Mouse (Mus musculus): ENCODE results near the gene Spn. TPM values are rescaled to one million over a fixed set of nuclear protein-coding genes. Genes with fewer than 3 reads are reported as not detected.
A peak's percentile ranks its signal among the peaks of the same experiment; 100 is the strongest.

Spn gene
- polyA plus RNA-seq, 2 experiments, result 7.9 to 10.8 TPM

- no peaks in the 10 kb centered on the region for H3K27me3 ChIP-seq (ENCODE audit: control insufficient read depth, insufficient read depth, low read length)
- peak overlapping the region; percentile 66; the same call in 1 of the 2 replicates for H3K9ac ChIP-seq (replicated peaks)
- H3K36me3 ChIP-seq (replicated peaks; ENCODE audit: control insufficient read depth, insufficient read depth, low read depth), result no peaks in the 10 kb centered on the region
- DNase-seq (ENCODE audit: low read depth in 3 of 3, low spot score in 3 of 3), result no peak
- 55% methylated on average over 22 of the region's 22 CpGs for WGBS (ENCODE audit: insufficient replicate concordance)
- peaks cover 28 to 46% of the 10 kb centered on the region in 2 experiments for H3K4me1 ChIP-seq (replicated peaks; ENCODE audit: control insufficient read depth in 2 of 2, insufficient read depth in 2 of 2, low read length in 1 of 2)
- no peaks in the 10 kb centered on the region for H3K9me3 ChIP-seq (ENCODE audit: control insufficient read depth, low read length)
- TF ChIP-seq EP300 (IDR thresholded peaks at IDR 0.05; ENCODE audit: low read depth), result no peak
- TF ChIP-seq CTCF (IDR thresholded peaks at IDR 0.05; ENCODE audit: low read depth), result no peak
- peak overlapping the region; percentile 67 for H3K4me2 ChIP-seq (ENCODE audit: low read depth)
- peak overlapping the region; percentile 54 to 55 for H3K4me3 ChIP-seq (ENCODE audit: insufficient read depth in 1 of 2, low read depth in 2 of 2, low read length in 2 of 2)
- H3K27ac ChIP-seq, result peak overlapping the region; percentile 70; the same call in 1 of the 2 replicates
- ATAC-seq (ENCODE audit: insufficient read depth), result no peak
Observed at GRCm38 (mm10) chr7:127136181-127137071, 1.2 kb downstream of the Spn start.

GRCm38 (mm10) chr7:127134821-127135447 is 2.7 kb downstream of the Spn start:
- H3K27me3 ChIP-seq (ENCODE audit: control insufficient read depth, insufficient read depth, low read length), result no peaks in the 10 kb centered on the region
- no peak for TF ChIP-seq EP300 (IDR thresholded peaks at IDR 0.05; ENCODE audit: low read depth)
- no peak for TF ChIP-seq CTCF (IDR thresholded peaks at IDR 0.05; ENCODE audit: low read depth)
- H3K9me3 ChIP-seq (ENCODE audit: control insufficient read depth, low read length), result no peaks in the 10 kb centered on the region
- H3K4me3 ChIP-seq (ENCODE audit: insufficient read depth in 1 of 2, low read depth in 2 of 2, low read length in 2 of 2), result peak overlapping the region; percentile 5 to 12; a peak in 3 of 4 replicates
- no peaks in the 10 kb centered on the region for H3K36me3 ChIP-seq (replicated peaks; ENCODE audit: control insufficient read depth, insufficient read depth, low read depth)
- H3K9ac ChIP-seq (replicated peaks), result no peak overlapping the region
- peaks cover 23 to 37% of the 10 kb centered on the region in 2 experiments for H3K4me1 ChIP-seq (replicated peaks; ENCODE audit: control insufficient read depth in 2 of 2, insufficient read depth in 2 of 2, low read length in 1 of 2)
- H3K27ac ChIP-seq, result no peak overlapping the region
- H3K4me2 ChIP-seq (ENCODE audit: low read depth), result peak overlapping the region; percentile 67
- 36% methylated on average over 11 of the region's 11 CpGs for WGBS (ENCODE audit: insufficient replicate concordance)
- ATAC-seq (ENCODE audit: insufficient read depth) (no peak), DNase-seq (ENCODE audit: low read depth in 3 of 3, low spot score in 3 of 3) (no peak)

- Histone ChIP-seq H3K4me2 (ENCODE audit: low read depth) (no peak overlapping the region), H3K9ac (replicated peaks) (no peak overlapping the region; the same call in 1 of the 2 replicates), H3K4me3 (ENCODE audit: insufficient read depth in 1 of 2, low read depth in 2 of 2, low read length in 2 of 2) (no peak overlapping the region), H3K9me3 (ENCODE audit: control insufficient read depth, low read length) (no peaks in the 10 kb centered on the region), H3K27ac (no peak overlapping the region), H3K27me3 (ENCODE audit: control insufficient read depth, insufficient read depth, low read length) (no peaks in the 10 kb centered on the region), H3K4me1 (replicated peaks; ENCODE audit: control insufficient read depth in 2 of 2, insufficient read depth in 2 of 2, low read length in 1 of 2) (peaks cover 11 to 31% of the 10 kb centered on the region in 2 experiments), H3K36me3 (replicated peaks; ENCODE audit: control insufficient read depth, insufficient read depth, low read depth) (no peaks in the 10 kb centered on the region)
- WGBS (ENCODE audit: insufficient replicate concordance), result 63% methylated on average over 5 of the region's 5 CpGs
- TF ChIP-seq CTCF (IDR thresholded peaks at IDR 0.05; ENCODE audit: low read depth) (no peak), EP300 (IDR thresholded peaks at IDR 0.05; ENCODE audit: low read depth) (no peak)
- DNase-seq (ENCODE audit: low read depth in 3 of 3, low spot score in 3 of 3) (no peak), ATAC-seq (ENCODE audit: insufficient read depth) (no peak)
Observed at GRCm38 (mm10) chr7:127133125-127133524, 4.5 kb downstream of the Spn start.

GRCm38 (mm10) chr7:127129638-127130037 is 8.0 kb downstream of the Spn start:
- Histone ChIP-seq H3K4me3 (ENCODE audit: insufficient read depth in 1 of 2, low read depth in 2 of 2, low read length in 2 of 2) (no peak overlapping the region), H3K27ac (no peak overlapping the region), H3K4me1 (replicated peaks; ENCODE audit: control insufficient read depth in 2 of 2, insufficient read depth in 2 of 2, low read length in 1 of 2) (peaks cover 0 to 6% of the 10 kb centered on the region in 2 experiments; a peak in 2 of 4 replicates), H3K9me3 (ENCODE audit: control insufficient read depth, low read length) (no peaks in the 10 kb centered on the region), H3K9ac (replicated peaks) (no peak overlapping the region), H3K36me3 (replicated peaks; ENCODE audit: control insufficient read depth, insufficient read depth, low read depth) (no peaks in the 10 kb centered on the region), H3K27me3 (ENCODE audit: control insufficient read depth, insufficient read depth, low read length) (no peaks in the 10 kb centered on the region), H3K4me2 (ENCODE audit: low read depth) (no peak overlapping the region)
- 31% methylated on average over 4 of the region's 4 CpGs for WGBS (ENCODE audit: insufficient replicate concordance)
- no peak for TF ChIP-seq EP300 (IDR thresholded peaks at IDR 0.05; ENCODE audit: low read depth)
- peak; percentile 75 for TF ChIP-seq CTCF (IDR thresholded peaks at IDR 0.05; ENCODE audit: low read depth)
- no peak for DNase-seq (ENCODE audit: low read depth in 3 of 3, low spot score in 3 of 3)
- ATAC-seq (ENCODE audit: insufficient read depth), result peak; percentile 62; the same call in 1 of the 2 replicates

GRCm38 (mm10) chr7:127121911-127122270 is 15.7 kb downstream of the Spn start, which contains the start of gene Qprt:
Qprt (minus strand) TSS chr7:127122226.
- 42% methylated on average over 7 of the region's 7 CpGs for whole genome bisulfite sequencing (ENCODE audit: insufficient replicate concordance)

More at GRCm38 (mm10) chr7:127121911-127122270, 15.7 kb downstream of the Spn start, which contains the start of gene Qprt:
- DNase-seq (ENCODE audit: low read depth in 3 of 3, low spot score in 3 of 3) (no peak), ATAC-seq (ENCODE audit: insufficient read depth) (peak; percentile 62; the same call in 1 of the 2 replicates)
- Histone ChIP-seq H3K9me3 (ENCODE audit: control insufficient read depth, low read length) (no peaks in the 10 kb centered on the region), H3K27me3 (ENCODE audit: control insufficient read depth, insufficient read depth, low read length) (no peaks in the 10 kb centered on the region), H3K4me3 (ENCODE audit: insufficient read depth in 1 of 2, low read depth in 2 of 2, low read length in 2 of 2) (peak within 1 kb of the TSS; percentile 46 to 58), H3K27ac (peak within 1 kb of the TSS; percentile 16; the same call in 1 of the 2 replicates), H3K9ac (replicated peaks) (peak within 1 kb of the TSS; percentile 5; the same call in 1 of the 2 replicates), H3K36me3 (replicated peaks; ENCODE audit: control insufficient read depth, insufficient read depth, low read depth) (no peaks in the 10 kb centered on the region), H3K4me1 (replicated peaks; ENCODE audit: control insufficient read depth in 2 of 2, insufficient read depth in 2 of 2, low read length in 1 of 2) (peaks cover 0 to 15% of the 10 kb centered on the region in 2 experiments; a peak in 1 of 4 replicates), H3K4me2 (ENCODE audit: low read depth) (peak within 1 kb of the TSS; percentile 43)
- TF ChIP-seq EP300 (IDR thresholded peaks at IDR 0.05; ENCODE audit: low read depth) (no peak), CTCF (IDR thresholded peaks at IDR 0.05; ENCODE audit: low read depth) (no peak)
